Mouse (Mus musculus): Measurements from ENCODE around the gene Akr1d1. TPM values are rescaled to one million over a fixed set of nuclear protein-coding genes. Genes with fewer than 3 reads are reported as not detected.

Gene Akr1d1
- polyA plus RNA-seq, 1 experiment = 19.1 TPM

DNA sequence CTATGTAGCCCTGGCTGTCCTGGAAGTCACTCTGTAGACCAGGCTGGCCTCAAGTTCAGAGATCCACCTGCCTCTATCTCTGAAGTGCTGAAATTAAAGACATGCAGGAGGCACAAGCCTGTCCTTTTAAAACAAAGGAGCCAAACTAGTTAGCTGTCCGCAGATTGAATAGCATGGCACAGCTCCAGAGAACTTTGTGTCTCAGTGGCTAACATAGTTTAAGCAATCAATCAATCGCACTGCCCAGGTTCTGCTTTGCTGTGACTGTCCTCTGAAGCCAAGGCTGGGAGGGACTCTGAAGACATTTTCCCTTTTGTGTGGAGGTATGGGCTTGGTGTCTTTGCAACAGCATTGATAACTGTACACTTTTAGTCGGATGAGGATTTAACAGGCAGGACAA is 7.8 kb downstream of the Akr1d1 start:
- H3K4me1 ChIP-seq (ENCODE audit: control insufficient read depth, insufficient read depth, low read length) = peaks cover 22% of the 10 kb centered on the region
- 68% methylated on average over 3 of the region's 3 CpGs for WGBS
- TF ChIP-seq CTCF (conservative IDR thresholded peaks at IDR 0.05; ENCODE audit: insufficient read depth, insufficient read length, low read depth, low read length) = no peak
- H3K4me3 ChIP-seq (ENCODE audit: insufficient read depth, low read depth, low read length) = no peak overlapping the region
- H3K36me3 ChIP-seq (ENCODE audit: control insufficient read depth, insufficient read depth, low read length) = no peaks in the 10 kb centered on the region
- no peaks in the 10 kb centered on the region for H3K27me3 ChIP-seq (replicated peaks; ENCODE audit: control insufficient read depth, insufficient read depth, low read length)
- DNase-seq = peak; percentile 54
- peak overlapping the region; percentile 11; the same call in 1 of the 2 replicates for H3K27ac ChIP-seq (ENCODE audit: insufficient read depth, low read depth, low read length)

DNA sequence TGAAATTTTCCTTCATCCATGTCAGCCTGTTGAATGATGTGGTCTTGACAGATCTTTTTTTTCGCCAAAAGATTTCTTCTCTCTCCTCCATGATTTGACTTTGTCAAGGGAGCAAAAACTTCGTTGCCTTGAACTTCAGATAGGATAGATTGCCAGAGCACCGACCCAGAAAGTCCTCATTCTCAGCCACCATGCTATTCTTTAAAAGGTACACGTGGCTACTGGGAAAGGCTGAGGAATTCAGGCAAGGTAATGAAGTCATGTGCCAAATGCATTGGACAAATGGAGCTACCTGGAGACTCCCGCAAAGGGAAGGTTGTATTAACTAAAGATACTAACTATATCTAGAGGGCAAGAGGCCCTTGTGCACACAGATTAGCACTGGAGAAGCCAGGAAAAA is 8.8 kb downstream of the Akr1d1 start:
- H3K36me3 ChIP-seq (ENCODE audit: control insufficient read depth, insufficient read depth, low read length) = no peaks in the 10 kb centered on the region
- TF ChIP-seq POLR2A (IDR thresholded peaks at IDR 0.05; ENCODE audit: low read depth, low read length) (no peak), CTCF (conservative IDR thresholded peaks at IDR 0.05; ENCODE audit: insufficient read depth, insufficient read length, low read depth, low read length) (no peak)
- H3K27me3 ChIP-seq (replicated peaks; ENCODE audit: control insufficient read depth, insufficient read depth, low read length) = no peaks in the 10 kb centered on the region
- peak overlapping the region; percentile 97 for H3K27ac ChIP-seq (ENCODE audit: insufficient read depth, low read depth, low read length)
- peaks cover 22% of the 10 kb centered on the region for H3K4me1 ChIP-seq (ENCODE audit: control insufficient read depth, insufficient read depth, low read length)
- peak; percentile 78 for DNase-seq
- WGBS = 56% methylated on average over 5 of the region's 5 CpGs
- no peak overlapping the region for H3K4me3 ChIP-seq (ENCODE audit: insufficient read depth, low read depth, low read length)

GRCm38 (mm10) chr6:37539403-37539802 is 9.4 kb downstream of the Akr1d1 start:
- H3K36me3 ChIP-seq (ENCODE audit: control insufficient read depth, insufficient read depth, low read length) = no peaks in the 10 kb centered on the region
- WGBS = 52% methylated on average over 9 of the region's 9 CpGs
- peak; percentile 67 for DNase-seq
- TF ChIP-seq CTCF (conservative IDR thresholded peaks at IDR 0.05; ENCODE audit: insufficient read depth, insufficient read length, low read depth, low read length) (no peak), POLR2A (IDR thresholded peaks at IDR 0.05; ENCODE audit: low read depth, low read length) (no peak)
- peak overlapping the region; percentile 97 for H3K27ac ChIP-seq (ENCODE audit: insufficient read depth, low read depth, low read length)
- H3K4me3 ChIP-seq (ENCODE audit: insufficient read depth, low read depth, low read length) = no peak overlapping the region
- H3K27me3 ChIP-seq (replicated peaks; ENCODE audit: control insufficient read depth, insufficient read depth, low read length) = no peaks in the 10 kb centered on the region
- H3K4me1 ChIP-seq (ENCODE audit: control insufficient read depth, insufficient read depth, low read length) = peaks cover 18% of the 10 kb centered on the region

DNA sequence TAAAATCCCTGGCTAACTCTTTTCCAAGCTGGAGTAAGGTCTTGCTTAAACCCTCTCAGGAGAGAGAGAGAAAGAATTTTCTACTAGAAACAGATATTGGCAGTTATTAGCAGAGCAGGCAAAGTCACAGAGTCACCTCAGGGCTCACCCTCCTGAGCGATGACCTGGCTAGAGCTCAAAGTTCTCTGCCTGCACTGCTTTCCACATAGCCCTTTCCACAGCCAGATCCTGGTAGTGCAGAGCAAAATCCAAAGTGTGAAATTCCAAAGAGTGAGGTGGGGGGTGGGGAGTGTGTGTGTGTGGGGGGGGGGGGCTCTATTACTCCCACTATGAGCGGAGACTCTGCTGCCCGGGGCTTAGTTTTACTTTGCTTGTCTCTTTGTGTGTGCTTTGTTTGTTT is 10.1 kb downstream of the Akr1d1 start:
- H3K27me3 ChIP-seq (replicated peaks; ENCODE audit: control insufficient read depth, insufficient read depth, low read length) = no peaks in the 10 kb centered on the region

DNA sequence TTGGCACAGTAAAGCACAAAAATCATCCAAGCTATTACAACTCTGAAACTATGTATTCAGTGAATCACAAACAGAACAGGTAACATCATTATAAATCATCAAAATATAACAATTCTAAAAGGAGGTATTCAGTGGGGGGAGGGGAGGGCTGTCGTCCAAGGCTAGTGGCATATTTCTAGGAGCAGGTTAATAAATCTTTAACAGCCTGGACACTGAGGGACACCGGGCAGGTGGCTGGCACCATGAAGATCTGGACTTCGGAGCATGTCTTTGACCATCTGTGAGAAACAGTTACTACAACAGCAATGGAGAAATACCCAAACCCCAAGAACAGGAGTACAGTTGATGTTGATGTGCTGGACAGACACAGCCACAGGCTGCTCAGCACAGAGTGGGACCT is 11.2 kb downstream of the Akr1d1 start:
- peak overlapping the region; percentile 79 for H3K27ac ChIP-seq (ENCODE audit: insufficient read depth, low read depth, low read length)
- peaks cover 18% of the 10 kb centered on the region for H3K4me1 ChIP-seq (ENCODE audit: control insufficient read depth, insufficient read depth, low read length)
- TF ChIP-seq CTCF (conservative IDR thresholded peaks at IDR 0.05; ENCODE audit: insufficient read depth, insufficient read length, low read depth, low read length) = no peak
- TF ChIP-seq POLR2A (IDR thresholded peaks at IDR 0.05; ENCODE audit: low read depth, low read length) = no peak
- no peaks in the 10 kb centered on the region for H3K36me3 ChIP-seq (ENCODE audit: control insufficient read depth, insufficient read depth, low read length)
- H3K27me3 ChIP-seq (replicated peaks; ENCODE audit: control insufficient read depth, insufficient read depth, low read length) = no peaks in the 10 kb centered on the region
- no peak overlapping the region for H3K4me3 ChIP-seq (ENCODE audit: insufficient read depth, low read depth, low read length)
- WGBS = 36% methylated on average over 3 of the region's 3 CpGs
- DNase-seq = peak; percentile 86

More for the DNA sequence above, 10.1 kb downstream of the Akr1d1 start:
- Histone ChIP-seq H3K4me3 (ENCODE audit: insufficient read depth, low read depth, low read length) (no peak overlapping the region), H3K27ac (ENCODE audit: insufficient read depth, low read depth, low read length) (peak overlapping the region; percentile 97; the same call in 1 of the 2 replicates), H3K4me1 (ENCODE audit: control insufficient read depth, insufficient read depth, low read length) (peaks cover 18% of the 10 kb centered on the region), H3K36me3 (ENCODE audit: control insufficient read depth, insufficient read depth, low read length) (no peaks in the 10 kb centered on the region)
- TF ChIP-seq POLR2A (IDR thresholded peaks at IDR 0.05; ENCODE audit: low read depth, low read length) = no peak
- no peak for TF ChIP-seq CTCF (conservative IDR thresholded peaks at IDR 0.05; ENCODE audit: insufficient read depth, insufficient read length, low read depth, low read length)
- WGBS = 41% methylated on average over 3 of the region's 3 CpGs
- DNase-seq = peak; percentile 90

DNA sequence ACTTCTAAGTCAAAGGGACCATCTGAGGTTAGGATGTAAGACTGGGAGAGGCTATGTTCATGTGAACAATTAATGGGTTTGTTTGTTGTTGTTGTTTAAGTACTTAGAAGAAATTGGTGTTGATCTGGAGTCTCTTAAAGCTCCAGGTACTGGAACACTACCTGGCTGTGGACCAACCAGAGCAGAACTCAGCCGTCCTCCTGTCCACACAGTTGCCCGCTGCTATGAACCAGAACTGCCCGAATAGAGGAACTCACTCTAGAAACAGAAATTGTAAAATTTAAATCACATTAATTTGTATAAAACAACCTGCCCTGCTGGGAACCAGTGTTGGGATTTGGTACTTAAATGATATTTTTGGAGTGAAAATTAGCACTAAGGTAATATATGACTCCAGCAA is 12.2 kb downstream of the Akr1d1 start:
- no peaks in the 10 kb centered on the region for H3K27me3 ChIP-seq (replicated peaks; ENCODE audit: control insufficient read depth, insufficient read depth, low read length)
- no peaks in the 10 kb centered on the region for H3K36me3 ChIP-seq (ENCODE audit: control insufficient read depth, insufficient read depth, low read length)
- 57% methylated on average over 3 of the region's 3 CpGs for WGBS
- no peak overlapping the region for H3K4me3 ChIP-seq (ENCODE audit: insufficient read depth, low read depth, low read length)
- H3K27ac ChIP-seq (ENCODE audit: insufficient read depth, low read depth, low read length) = peak overlapping the region; percentile 71
- peak; percentile 48 for DNase-seq
- peaks cover 18% of the 10 kb centered on the region for H3K4me1 ChIP-seq (ENCODE audit: control insufficient read depth, insufficient read depth, low read length)
- TF ChIP-seq CTCF (conservative IDR thresholded peaks at IDR 0.05; ENCODE audit: insufficient read depth, insufficient read length, low read depth, low read length) = no peak
- TF ChIP-seq POLR2A (IDR thresholded peaks at IDR 0.05; ENCODE audit: low read depth, low read length) = no peak

GRCm38 (mm10) chr6:37552760-37553159 is 22.8 kb downstream of the Akr1d1 start:
- TF ChIP-seq POLR2A (IDR thresholded peaks at IDR 0.05; ENCODE audit: low read depth, low read length) (no peak), CTCF (conservative IDR thresholded peaks at IDR 0.05; ENCODE audit: insufficient read depth, insufficient read length, low read depth, low read length) (peak; percentile 40; the same call in 1 of the 2 replicates)
- H3K4me3 ChIP-seq (ENCODE audit: insufficient read depth, low read depth, low read length) = no peak overlapping the region
- H3K27ac ChIP-seq (ENCODE audit: insufficient read depth, low read depth, low read length) = no peak overlapping the region
- no peaks in the 10 kb centered on the region; the same call in 1 of the 2 replicates for H3K4me1 ChIP-seq (ENCODE audit: control insufficient read depth, insufficient read depth, low read length)
- H3K36me3 ChIP-seq (ENCODE audit: control insufficient read depth, insufficient read depth, low read length) = no peaks in the 10 kb centered on the region
- peak; percentile 71 for DNase-seq
- H3K27me3 ChIP-seq (replicated peaks; ENCODE audit: control insufficient read depth, insufficient read depth, low read length) = no peaks in the 10 kb centered on the region
- WGBS = 84% methylated on average over 2 of the region's 2 CpGs
